Mouse (Mus musculus) thymus, postnatal 36 days (tissue): ENCODE measurements around the gene Cd180.
A peak's percentile ranks its signal among the peaks of the same experiment; 100 is the strongest.
"Not testable (repeated sequence)": the region's sequence is repeated elsewhere in the genome, so short reads cannot be mapped to it uniquely, and the experiment has no call there.

Experiments
- DNase-seq, 2 experiments: peaks; one replicate each; pipeline ENCODE4 v3.0.0; 2022; ENCODE audit warnings: mixed read lengths in 2 of 2

The Cd180 gene

DNA sequence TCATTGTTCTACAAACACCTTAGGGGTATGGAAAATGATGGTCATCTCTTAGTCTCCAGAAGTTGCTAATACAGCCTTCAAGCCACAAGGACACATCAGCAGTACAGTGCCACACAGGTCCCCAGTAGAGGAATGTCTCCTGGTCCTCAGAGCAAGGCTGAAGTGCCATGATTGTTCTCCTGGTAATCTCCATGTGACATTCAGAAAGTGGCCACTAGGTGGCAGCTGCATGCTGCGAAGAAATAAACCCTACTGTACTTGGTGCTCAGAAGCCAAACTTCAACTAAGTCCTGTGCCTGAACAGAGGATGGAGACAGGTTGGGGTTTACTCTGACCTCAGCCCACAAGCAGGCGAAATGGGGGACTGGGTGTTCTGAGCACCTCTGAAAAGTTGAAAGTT, 14.9 kb upstream of the Cd180 start:
- peak; percentile 49 to 61 for DNase-seq

DNA sequence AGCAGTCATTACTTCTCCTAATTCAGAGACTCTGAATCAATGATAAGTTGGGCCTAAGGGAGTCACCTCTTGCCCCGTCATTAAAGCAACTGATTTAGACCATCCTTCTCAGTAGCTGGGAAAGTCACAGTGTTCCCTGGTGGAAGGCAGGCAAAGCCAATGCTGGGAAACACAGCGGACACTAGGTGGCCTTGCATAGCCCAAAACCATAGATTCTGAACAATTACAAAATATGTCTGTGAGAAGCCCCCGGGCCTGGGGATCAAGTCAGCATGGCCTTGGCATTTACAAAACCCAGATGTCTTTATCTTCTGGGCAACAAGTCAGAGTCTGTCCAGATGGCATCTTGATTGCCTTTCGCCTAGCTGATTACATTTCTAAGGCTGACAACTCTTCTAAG, 8.5 kb upstream of the Cd180 start:
- no peak for DNase-seq

DNA sequence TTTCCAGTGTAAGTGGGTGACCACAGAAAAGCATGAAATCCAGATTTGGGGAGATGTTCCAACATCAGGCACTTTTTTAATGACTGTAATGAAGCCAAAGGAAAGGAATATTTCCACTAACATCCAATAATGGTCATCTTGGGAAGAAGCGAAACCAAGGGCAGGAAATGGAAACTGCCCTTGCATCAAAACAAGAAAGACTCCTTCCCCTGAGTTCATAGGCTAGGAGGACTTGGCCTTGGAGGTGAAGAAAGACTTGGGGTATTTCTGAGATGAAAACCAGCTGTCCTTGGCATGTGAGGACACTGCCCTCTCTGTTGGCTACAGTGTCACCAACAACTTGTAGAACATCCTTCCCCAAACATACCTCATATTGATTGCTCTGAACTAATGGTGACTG, 5.2 kb upstream of the Cd180 start:
- DNase-seq, result no peak

DNA sequence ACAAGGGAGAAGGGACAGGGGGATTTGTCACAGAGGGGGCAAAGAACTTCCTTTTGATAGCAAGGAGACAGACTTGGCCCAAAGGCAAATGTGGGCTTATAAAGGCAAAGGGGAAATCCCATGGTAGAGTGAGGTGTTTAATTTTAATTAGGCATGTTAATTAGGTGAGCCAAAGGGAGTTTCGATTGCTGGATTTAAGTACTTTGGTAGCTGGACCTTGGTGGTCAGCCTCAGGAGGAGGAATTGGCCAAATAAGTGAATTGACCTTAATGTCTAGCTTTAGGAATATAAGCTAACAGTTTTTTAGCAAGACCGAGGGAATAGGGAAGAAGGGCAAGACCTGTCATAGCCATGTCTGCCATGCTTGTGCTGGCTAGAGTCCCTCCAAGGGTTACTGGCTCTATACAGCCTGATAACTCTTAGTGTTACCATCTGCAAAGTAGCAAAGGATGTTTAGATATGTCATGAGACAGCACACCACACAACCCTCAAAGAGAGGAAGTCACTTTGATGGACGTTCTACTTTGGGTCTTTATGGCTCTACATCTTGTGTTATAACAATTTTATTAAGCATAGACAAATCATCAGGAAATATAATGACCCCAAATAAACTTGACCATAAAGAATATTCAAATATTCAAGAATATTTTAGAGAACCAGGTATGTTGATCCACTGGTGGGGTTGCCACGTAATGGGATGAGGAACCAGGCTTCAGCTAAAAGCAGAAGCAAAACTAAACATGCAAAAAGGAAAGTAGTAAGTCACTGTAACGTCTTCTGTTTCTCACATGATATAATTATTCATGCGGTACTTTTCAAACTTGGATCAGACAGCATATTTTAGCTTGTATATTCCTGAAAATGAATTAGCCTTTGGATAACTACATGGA, 3.9 kb upstream of the Cd180 start:
- DNase-seq, result no peak

DNA sequence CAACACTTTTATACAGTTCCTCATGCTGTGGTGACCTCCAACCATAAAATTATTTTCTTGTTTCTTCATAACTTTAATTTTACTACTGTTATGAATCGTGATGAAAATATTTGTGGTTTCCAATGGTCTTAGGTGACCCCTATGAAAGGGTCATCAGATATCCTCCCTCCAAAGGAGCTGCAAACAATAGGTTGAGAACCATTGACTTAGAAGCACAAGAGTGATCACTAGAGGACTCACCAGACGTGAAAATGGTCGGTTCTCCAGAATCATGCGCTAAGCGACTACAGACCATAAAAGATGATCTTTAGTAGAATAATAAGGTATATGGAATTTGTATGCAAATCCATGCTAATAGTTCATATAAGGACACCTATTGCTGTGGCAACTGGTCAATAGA, 3.2 kb upstream of the Cd180 start:
- DNase-seq, result no peak

DNA sequence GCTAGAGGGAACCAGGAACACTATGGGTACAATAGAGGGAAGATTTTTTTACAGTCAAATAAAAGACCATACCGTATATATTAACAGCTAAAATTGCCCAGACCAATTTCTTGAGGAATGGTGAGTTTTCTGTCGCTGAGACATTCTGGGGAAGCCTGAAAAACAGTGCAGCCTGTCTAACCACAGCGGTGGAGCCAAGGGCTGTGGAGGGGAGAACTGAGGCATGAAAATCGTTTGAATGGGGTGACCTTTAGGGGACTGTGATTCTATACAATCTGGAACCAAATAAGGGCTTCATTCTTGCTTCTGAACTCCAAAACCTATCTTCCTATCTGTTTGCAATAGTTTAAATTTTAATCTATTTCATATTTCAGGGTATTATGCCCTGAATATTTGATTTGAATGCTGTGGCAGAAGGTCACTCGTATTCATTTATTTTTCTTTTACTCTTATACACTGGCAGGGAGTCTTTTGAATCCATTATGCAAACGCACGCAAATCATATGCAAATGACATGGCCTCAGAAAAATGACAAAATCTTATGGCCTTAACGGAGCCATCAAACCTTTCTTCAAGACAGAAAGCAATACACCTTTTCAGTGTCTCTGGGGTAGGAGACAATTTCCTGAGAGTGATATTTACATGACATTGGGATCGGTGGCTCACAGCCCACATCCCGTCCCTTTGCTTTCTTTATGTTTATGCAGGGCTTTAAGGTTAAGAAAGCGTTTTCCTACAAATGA, 1.8 kb upstream of the Cd180 start:
- DNase-seq, result no peak

DNA sequence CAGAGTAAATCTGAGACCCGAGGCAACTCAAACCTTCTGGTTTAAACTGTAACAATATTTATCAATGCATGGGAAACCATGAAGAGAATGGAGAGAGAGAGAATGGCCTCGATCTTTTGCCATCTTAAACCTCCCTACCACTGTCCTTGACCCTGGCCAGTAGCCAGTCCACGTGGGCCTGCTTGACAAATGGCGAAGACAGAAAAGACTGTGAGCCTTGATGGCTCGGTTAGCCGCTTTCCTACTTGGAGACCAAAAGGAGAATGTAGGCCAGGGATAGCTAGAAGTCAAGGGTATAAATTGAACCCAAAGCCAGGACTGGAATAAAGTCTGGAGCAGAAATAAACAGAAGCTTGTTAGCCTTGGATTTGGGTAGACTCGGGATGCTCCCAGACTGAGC, 796 bp downstream of the Cd180 start:
- no peak for DNase-seq

DNA sequence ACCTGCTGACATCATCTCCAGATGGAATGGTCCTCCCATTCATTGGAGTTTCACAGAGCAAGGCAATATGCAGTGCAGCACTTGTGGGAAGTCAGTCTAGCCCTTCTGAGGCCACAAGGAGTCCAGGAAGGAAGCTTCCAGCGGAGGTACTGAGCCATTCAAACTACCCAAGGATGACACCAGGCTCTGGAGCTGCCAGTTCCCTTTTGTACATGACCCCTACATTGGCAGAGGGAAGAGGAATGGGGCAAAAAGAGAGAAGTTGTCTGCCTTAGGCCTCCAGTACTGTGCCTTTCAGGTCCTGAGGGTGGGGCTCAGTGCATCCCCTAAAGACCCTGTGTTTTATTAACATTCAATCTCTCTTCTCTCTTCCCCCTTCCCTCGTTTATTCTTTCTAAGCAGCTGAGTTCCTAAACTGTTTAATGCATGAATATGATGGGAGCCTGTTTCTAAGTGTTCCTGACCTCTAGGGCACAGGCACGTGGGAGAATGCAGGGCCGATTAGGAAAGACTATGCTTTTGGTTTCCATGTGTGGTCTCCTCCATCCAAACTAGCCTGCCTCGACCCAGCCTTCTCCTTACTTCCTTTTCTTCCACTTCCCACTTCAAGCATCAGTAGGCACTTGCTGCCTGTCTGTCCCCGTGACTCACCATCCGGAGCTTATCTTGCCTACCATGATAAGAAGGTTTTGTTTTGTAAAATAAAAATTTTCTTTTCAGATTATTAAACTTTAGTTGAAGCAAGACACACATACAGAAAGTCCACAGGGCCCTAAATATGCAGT, 2.0 kb downstream of the Cd180 start:
- DNase-seq, result no peak

DNA sequence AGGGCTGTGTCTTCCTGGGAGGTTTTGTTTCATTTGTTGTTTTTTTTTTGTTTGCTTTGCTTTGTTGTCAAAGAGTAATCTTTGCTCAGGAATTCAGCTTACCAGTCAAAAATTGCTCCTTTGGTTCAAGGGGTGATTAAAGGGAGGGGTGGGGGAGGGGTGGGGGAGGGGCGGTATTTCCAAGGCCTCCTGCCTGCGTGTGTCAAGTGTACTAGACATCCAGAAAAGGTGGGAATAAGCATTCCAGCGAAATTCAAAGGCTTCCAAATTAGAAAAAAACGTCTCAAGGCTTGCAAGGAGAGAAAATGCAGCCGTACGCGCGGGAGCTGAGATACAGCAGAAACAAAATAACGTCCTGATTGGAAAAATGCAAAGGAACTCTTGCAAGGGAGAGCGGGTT, 5.0 kb downstream of the Cd180 start:
- no peak for DNase-seq

DNA sequence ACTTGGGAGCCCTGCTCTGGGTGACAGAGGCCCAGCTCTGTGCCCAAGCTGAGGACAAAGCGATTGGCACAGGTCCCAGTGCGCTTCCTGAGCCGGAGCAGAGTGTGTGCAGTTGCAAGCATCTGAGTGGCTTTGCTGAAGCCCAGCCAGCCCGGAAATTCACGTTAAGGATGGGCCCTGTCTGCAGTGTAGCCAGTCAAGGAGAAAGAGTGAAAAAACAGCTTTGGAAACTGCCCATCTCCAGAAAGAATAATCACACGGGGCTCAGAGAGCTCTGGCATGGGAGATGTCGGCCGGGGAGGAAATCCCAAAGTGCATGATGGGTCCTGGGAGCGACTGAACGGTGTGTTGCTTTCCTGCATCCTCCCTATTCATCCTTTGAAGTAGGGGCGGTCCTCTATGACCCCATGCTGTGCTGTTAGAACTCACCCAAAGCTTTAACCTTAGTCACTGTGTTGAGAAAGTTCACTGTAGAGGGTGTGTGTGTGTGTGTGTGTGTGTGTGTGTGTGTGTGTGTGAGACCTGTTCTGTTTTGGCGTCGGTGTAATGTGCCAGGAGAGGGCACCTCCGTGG, 5.5 kb downstream of the Cd180 start:
- no peak for DNase-seq

DNA sequence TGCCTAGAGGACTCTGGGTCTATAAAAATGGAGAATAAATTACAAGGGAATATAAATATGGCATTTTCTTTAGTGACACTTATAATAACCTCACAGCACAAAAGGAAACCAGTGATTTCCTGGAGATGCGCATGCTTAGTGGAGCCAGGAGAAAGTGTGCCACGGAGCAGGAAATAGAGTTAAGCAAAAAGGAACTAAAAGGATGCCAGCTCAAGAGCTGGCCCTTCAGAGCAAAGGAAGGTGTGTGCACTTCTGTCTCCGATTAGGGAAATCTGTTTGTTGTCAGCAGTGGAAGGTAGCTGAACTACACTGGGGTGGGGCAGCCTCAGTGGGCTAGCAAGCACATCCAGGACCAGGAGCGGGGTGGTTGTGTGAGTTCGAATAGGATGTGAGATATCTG, 6.8 kb downstream of the Cd180 start:
- DNase-seq, result no peak

DNA sequence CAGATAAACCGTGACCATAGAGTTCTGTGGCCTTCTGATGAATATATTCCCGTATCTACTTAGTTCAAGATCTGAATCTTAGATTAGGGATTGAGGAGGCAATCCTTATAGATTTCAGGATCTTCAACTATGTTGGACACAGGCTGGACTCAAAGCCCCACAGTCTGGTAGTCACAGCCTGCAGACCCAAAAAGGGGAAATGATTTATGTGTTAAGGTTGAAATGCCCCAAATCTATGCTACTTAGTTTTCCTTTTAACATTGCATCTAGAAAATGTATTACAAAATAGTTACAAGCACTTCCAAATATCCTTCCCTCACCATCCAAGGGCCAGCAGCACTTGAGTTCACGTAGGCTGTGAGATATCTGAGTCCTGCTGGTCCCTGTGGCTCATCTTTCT, 7.4 kb downstream of the Cd180 start:
- no peak for DNase-seq

DNA sequence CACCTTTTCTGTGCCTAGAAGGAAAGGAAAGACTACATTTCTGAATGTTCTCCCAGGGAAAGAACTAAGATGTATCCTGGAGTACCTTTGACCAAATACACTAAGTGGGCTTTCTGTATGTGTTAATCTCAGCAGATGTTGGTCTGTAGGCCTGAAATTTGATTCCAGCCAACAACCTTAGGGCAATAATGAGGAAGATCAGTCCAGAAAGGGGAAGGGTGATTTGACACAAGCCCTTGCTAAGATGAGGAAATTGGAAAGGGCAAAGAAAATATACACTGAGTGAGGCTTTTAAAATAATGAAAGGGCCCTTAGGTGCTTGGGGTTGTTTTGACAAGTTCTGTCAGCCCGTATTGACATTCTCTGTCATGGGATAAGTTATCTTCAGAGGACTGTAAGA, 23.6 kb downstream of the Cd180 start:
- DNase-seq, result no peak

DNA sequence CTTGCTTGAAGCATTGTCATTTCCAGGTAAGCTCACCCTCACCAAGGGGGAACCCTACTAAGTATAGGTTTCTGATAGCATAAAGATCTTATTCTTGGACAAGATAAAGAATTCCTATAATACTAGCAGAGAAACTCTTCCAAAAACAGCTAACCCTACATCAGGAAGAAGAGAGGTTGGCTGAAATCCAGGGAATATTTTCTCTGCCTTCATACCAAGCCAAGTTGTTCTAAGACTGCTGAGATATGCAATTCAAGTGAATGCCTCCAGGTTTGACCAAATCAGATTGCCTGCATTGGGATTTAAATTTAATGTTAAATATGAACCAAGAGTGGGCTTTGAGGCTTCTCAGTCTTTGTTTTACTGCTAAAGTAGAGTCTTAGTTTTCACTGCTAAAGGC, 32.1 kb downstream of the Cd180 start:
- DNase-seq, result no peak

DNA sequence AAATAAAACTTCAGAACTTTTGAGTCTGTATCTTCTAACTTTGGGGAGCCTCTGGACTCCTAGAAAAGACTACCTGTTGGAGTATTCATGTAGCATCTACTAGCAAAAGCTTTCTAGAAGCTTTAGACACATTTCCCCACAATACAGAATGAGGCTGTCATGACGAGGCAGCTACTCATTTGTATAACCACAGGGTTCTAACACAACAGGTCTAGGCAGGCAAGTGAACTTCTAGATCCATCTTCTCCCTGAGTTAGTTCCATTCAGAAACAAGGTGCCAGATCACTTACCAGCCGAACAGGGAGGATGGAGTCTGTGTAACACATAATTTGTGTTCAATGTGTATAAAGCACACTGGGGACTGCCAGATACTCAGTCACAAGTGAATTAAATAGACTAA, 32.5 kb downstream of the Cd180 start:
- no peak for DNase-seq

DNA sequence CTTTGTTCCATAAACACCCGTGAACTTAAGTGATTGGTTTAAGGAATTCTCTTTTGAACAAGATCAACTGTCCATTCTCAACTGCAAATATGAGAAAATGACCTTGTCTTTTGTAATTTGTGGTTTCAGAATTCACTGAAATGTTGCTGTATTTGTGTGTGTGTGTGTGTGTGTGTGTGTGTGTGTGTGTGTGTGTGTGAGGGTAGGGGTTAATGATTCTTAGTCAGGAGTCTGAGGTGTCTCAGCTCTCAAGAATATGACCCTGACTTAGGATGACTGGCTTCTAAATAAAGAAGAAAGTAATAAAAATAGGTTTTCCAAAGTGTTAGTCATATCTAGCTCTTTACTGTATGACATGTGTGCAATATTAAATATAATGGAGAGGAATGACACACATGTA, 33.5 kb downstream of the Cd180 start:
- DNase-seq, result no peak

DNA sequence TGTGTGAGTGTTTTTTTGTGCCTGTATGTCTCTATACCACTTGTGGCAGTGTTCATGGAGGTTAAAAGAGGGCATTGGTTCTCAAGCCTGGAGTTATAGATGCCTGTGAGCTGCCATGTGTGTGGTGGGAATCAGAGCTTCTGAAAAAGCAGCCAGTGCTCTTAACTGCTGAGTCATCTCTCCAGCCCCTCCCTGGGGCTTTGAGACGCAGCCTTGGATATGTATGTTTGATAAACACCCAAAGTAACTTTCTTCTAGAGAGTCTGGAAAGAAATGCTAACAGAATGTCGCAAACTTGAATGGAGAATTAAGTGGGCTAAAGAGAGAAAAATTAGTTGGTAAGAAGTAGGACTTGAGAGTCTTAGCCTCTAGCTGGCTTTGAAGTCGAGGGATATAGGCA, 34.7 kb downstream of the Cd180 start:
- DNase-seq, result no peak

DNA sequence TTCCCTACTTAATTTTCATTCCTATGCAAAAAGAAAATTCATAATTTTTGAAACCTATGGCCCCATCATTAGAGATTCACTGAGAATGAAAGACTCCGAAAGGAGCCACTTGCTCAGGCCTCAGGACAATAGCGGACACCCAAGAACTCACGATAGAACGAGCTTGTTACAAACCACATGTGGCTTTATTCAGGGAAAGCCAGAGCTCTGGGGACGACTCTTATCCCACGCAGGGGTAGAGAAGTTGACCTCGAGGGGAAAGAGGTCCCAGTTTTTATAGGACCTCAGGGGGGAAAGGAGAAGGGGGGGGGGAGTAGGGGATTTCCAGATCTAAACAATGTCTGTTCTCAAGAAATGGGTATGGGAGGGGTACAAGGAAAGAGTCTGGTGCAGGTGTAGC, 35.6 kb downstream of the Cd180 start:
- DNase-seq, result not testable (repeated sequence)

DNA sequence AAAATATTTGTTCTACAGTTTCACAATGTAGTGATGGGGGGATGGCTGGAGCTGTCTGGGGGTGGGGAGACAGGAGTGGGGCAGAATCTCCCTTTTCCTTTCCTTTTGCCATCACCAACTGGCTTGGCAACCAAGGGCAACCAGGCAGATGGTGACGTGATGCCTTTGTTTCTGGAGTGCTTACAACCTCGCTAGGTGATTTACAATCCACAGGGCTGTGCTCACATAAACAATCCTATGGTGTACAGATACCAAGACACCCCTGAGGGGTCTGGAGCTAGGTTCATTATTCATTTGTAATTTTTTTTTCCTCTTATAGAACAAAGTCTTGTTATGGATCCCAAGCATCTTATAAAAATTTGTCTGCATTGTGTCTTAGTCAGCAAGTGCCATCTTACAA, 39.7 kb downstream of the Cd180 start:
- no peak for DNase-seq

DNA sequence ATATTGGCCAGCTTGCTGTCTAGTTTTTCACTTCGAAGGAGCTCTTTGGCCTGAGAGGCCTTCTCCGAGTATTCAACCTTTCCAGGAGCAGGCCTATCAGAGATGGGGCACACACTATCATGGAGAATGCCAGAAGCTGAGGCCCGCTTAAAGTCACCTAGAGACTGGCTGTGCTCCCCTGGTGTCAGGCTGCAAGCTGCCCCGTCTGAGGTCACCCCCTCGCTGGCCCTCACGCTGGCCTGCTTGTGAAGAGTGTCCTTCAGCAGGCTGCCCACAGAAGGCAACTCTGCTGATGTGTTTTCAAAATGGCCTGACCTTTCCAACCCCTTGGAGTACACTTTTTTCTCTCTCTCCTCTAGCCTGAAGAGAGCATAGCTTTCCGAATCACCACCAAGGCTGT, 44.5 kb downstream of the Cd180 start:
- DNase-seq, result no peak

DNA sequence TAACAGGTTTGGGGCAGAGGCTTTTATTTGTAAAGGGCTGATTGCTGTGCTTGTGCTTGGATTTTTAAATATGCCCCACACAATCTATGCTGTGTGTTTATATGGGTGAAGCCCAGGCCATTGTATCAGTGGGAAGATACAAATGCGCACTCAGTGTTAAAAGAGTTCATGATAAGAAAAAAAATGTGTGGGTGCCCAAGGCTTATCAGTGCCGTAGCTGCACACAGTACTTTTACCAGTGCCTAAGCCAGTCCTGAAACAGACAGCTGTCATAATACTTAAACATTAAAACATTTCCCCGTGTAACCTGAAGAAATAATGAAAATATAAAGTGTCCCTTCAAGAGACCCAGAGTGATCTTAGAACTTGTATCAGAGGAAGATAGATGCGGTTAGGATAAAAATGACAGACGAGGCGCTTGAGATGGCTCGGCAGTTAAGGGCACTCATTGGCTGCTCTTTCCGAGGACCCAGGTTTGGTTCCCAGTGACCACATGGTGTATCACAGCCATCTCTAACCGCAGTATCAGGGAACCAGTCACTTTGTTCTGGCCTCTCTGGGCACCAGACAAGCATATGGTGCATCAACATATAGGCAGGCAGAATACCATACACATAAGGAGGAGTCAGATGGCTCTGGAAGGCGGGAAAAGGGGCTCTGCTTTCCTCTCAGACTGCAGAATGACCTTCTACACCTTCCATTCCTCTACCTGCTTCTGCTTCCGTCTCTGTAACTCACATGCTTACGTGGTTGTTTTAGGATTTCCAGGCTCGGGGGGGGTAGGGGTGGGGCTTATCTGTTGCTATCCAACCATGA, 46.6 kb downstream of the Cd180 start:
- no peak for DNase-seq
